Mouse (Mus musculus): ENCODE results near the gene Chd1.
"Not testable (repeated sequence)": the region's sequence is repeated elsewhere in the genome, so short reads cannot be mapped to it uniquely, and the experiment has no call there.

The Chd1 gene

DNA sequence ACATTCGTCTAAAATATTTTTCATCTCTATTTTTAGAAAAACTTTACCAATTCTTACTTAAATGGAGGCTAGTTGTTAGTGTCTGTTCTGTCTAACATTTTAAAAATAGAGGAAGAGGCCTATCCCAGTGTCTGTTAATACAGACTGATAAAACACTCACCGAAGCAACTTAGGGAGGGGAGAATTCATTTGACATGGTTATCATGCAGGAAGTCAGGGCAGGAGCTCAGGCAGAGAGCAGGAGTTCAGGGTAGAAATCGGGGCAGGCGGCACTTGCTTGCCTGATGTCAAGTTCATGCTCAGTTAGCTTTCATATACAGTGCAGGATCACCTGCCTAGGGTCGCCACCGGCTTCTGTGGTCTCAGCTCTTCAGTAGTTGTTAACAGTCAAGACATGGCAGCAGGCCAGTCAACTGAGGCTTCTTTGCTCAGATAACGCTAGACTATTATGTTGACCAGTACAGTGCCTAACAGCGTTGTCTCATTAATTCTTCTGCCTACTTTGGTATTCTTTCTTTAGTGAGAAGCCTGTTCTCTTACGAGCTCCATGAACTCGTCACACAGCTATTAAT lies 32.7 kb downstream of the Chd1 start:
- DNase-seq (ENCODE audit: low spot score), result no peak

GRCm38 (mm10) chr17:15741836-15742235 lies 37.1 kb downstream of the Chd1 start:
- DNase-seq (ENCODE audit: low spot score), result no peak

DNA sequence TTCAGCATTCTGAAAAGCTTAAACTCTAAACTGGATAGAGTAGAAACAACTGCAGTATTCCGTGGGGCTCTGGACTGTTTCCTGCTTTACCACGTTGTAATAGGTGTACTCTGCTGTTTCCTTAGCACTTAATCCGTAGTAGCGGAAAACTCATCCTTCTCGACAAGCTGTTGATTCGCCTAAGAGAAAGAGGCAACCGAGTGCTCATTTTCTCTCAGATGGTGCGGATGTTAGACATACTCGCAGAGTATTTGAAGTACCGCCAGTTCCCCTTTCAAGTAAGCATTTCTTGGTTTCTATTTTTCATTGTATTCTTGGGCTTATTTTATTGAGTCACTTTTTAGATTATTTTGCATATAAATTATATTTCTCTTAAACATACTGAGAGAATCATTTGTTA lies 38.2 kb downstream of the Chd1 start:
- no peak for DNase-seq (ENCODE audit: low spot score)

DNA sequence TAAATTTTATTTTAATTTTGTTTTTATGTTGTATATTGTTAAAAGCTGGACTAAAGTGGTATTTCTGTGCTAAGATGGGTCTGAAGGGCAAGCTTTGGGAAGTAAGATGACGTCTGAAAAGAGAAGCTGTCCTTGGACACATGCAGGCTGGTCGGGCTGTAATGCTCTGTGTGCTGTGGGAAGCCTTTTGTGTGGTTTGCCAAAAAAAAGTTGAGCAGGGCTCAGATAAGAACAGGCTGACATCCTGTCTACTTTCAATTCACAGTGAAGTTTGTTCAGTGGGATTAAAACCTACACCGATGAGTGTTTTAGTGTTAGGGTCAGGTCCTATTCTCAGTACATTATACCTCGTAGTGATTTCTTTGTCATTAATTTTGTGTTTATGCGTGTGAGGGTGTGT lies 38.6 kb downstream of the Chd1 start:
- DNase-seq (ENCODE audit: low spot score), result no peak

- no peak for DNase-seq (ENCODE audit: low spot score)
Measured at GRCm38 (mm10) chr17:15746696-15747095, 41.9 kb downstream of the Chd1 start.

GRCm38 (mm10) chr17:15748022-15748421 lies 43.3 kb downstream of the Chd1 start:
- DNase-seq (ENCODE audit: low spot score), result no peak

DNA sequence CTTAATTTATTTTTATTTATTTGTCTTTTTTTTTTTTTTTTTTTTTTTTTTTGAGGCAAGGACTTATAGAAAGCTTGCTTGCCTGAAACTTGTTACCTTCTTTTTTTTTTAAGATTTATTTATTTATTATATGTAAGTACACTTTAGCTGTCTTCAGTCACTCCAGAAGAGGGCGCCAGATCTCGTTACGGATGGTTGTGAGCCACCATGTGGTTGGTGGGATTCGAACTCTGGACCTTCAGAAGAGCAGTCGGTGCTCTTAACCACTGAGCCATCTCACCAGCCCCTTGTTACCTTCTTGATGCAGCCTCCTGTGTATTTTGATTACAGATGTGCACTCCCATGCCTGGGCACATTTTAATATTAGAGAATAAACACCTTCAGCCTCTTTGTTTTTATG lies 46.5 kb downstream of the Chd1 start:
- not testable (repeated sequence) for DNase-seq (ENCODE audit: low spot score)

GRCm38 (mm10) chr17:15761191-15761590 lies 56.4 kb downstream of the Chd1 start:
- DNase-seq (ENCODE audit: low spot score), result no peak

DNA sequence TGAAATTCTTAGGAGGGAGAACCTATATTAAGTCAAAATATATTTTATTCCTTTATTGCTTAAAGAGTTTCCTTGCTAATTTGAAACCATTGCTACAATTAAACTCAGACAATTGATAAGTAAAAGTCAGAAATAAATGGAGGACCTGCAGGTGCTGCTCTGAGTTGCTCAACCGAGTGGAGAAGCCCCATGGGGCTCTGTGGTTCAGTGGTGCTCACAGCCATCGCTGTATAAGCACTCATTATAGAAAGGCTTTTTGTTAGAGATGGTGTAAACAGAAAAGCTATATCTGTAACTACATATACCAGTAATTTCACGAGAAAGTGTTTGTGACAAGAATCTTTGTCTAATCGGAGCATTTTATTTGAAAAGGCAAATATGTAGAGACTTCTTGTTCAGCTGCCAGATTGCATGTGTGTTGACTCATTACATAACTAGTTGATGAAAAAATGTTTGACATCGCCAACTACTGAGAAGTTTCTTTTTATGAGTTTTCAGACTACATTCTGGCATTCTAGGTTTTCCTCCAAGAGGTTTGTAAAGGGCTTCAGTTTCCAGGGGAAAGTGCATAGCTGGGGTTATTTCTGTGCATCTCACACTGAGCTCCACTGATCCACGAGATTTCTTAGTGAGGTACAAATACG lies 64.4 kb downstream of the Chd1 start:
- no peak for DNase-seq (ENCODE audit: low spot score)

- no peak for DNase-seq (ENCODE audit: low spot score)
Measured at GRCm38 (mm10) chr17:15773956-15774355, 69.2 kb downstream of the Chd1 start.

- DNase-seq (ENCODE audit: low spot score), result no peak
Measured at GRCm38 (mm10) chr17:15774565-15775215, 69.9 kb downstream of the Chd1 start.

- DNase-seq (ENCODE audit: low spot score), result no peak
Measured at GRCm38 (mm10) chr17:15776349-15776748, 71.6 kb downstream of the Chd1 start.

GRCm38 (mm10) chr17:15777979-15778378 lies 73.2 kb downstream of the Chd1 start:
- DNase-seq (ENCODE audit: low spot score), result no peak

DNA sequence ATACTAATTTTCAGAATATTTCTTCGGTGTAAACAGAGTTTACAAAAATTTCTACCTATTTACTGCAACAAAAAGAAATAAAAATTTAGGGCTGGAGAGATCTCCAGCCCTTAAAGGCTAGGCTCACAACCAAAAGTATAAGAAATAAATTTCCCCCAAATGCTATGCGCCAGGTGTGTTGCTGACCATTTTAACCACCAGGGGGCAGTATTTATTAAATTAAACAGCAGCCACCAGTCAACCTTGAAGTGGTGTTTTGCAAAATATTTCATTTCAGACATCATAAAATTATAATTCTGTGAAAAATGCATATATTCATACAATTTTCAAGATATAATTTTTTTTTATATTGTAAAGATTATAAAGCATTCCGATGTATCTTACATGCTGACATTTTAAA lies 82.3 kb downstream of the Chd1 start:
- DNase-seq (ENCODE audit: low spot score), result no peak

DNA sequence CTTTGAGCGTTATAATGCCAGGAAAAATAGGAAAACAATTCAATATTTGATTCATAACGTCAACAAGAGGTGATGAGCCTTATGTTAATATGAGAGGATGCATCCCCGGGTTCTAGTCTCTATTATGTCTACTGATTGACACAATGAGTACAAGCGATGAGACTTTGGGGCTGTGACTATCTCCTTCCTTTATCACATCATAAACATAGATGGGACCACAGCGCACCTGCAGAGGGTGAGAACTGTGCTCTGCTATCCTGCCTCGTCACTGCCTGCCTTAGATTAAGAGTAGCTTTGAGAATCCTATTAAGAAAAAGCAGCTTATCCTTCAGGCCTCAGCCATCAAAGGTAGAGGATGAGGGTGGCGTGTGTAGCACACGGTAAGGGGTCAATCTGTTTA lies 85.9 kb downstream of the Chd1 start:
- no peak for DNase-seq (ENCODE audit: low spot score)

DNA sequence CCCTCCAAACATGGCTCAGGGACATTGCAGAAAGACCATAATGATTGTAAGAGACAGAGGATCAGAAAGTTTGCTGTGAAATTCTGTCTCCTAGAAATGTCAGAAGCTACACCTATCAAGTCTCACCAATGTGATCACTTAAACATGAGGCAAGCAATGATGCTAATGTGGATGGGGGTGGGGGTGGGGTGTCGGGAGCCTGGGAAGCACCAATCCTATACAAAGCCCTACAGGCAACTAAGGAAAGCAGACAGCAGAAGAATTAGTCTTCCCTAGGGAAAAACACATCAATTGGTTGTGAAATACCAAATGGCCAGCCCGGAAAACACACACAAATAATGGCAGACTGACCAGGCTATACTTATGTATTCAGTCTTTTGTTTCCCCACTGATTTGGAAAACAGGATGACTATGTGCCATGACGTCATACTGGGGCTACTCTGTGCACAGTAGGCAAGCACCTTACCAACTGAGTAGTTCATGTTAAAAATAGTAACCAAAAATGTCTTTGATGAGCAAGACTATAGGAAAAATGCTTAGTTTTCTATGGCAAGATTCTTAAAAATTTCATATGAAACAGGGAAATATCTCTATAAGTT lies 94.5 kb downstream of the Chd1 start:
- DNase-seq (ENCODE audit: low spot score), result no peak

GRCm38 (mm10) chr17:15804008-15804812 lies 99.4 kb downstream of the Chd1 start:
- DNase-seq (ENCODE audit: low spot score), result no peak

DNA sequence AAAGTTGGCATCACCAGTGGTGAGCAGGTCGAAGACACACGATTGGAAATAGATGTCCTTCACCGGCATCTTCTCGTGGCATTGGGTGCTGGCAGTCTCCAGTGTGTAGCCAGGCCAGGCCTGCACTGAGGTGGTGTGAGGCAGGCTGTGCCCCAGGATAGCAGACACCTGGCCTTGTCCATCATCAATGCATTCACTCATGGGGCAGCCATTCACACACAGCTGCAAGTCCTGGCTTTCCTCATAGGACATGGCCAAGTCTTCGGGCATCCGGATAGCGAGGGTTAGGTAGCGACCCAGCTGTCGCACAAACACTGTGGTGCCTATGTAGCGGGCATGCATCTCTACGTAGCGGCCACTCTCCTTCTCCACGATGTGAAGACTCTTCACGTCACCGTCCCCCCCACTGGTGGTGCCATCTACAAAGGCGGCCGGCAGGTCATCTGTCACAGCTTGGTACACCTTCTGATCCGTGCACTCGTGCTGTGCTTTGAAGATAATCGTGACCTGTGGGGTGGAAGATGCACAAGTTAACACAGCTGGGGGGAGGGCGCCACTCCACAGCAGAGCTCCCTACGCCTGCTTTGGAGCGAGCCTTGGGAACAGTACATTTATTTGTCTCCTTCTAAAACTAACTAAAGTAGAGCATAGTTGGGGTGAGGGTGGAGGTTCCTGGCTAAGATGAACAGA lies 102.7 kb downstream of the Chd1 start:
- no peak for DNase-seq (ENCODE audit: low spot score)

GRCm38 (mm10) chr17:15808015-15808414 lies 103.2 kb downstream of the Chd1 start:
- no peak for DNase-seq (ENCODE audit: low spot score)

GRCm38 (mm10) chr17:15808468-15809374 lies 104.0 kb downstream of the Chd1 start:
- no peak for DNase-seq (ENCODE audit: low spot score)

GRCm38 (mm10) chr17:15809949-15810348 lies 105.2 kb downstream of the Chd1 start:
- no peak for DNase-seq (ENCODE audit: low spot score)
